In the genomic region with DNA sequence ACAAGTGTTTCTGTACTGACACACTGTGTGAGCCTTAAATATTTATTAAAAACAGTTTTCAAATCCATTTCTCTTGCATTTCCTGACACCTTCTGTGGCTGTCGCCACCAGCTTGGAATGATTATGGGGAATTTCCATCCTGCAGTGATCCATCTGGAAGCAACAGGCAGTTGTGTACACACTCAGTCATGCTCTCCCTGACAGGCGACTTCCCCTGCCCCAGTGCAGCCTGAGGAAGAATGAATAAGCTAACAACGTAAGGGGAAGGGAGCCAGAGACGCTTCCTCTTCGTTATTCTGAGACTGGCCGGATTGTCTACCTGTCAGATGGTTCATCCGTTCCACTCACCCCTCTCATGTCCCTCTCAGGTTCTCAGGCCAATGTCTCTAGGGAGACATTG, we compare ENCODE assay signal across 10 mouse cellular contexts. TPM values are rescaled to one million over a fixed set of nuclear protein-coding genes. Genes with fewer than 3 reads are reported as not detected.
DNase-seq lines count a peak whose midpoint lies in the region; ATAC-seq and TF ChIP-seq lines count a peak whose summit lies in the region.
"Had no signal": no experiment of that assay in that cellular context is flagged by ENCODE, and none has a peak within 500 bp of the region (broad histone marks: within the 10 kb centered on the region; RNA-seq: fewer than 3 reads in every experiment).

No protein-coding gene starts in this region.

- H3K27me3 ChIP-seq in liver, embryonic 16.5 days (ENCODE audit: control insufficient read depth, insufficient read depth, low read depth, low read length) = 0 out of 2 replicates have a peak, but pooled peaks cover 2% of the 10 kb centered on the region
- peaks cover 23% of the 10 kb centered on the region for H3K27me3 ChIP-seq in liver, embryonic 12.5 days (replicated peaks)
- H3K27me3 ChIP-seq in intestine, postnatal 0 days (replicated peaks; ENCODE audit: control insufficient read depth, insufficient read depth, low read length) = no peaks in the 10 kb centered on the region

- DNase-seq in embryo, embryonic 11.5 days (ENCODE audit: low read depth, low spot score) = peak; percentile 16
- no peak for DNase-seq in left cerebral cortex, adult 2 months (ENCODE audit: extremely low spot score in 1 of 2, low spot score in 2 of 2)
- DNase-seq in frontal cortex, postnatal 25 days (ENCODE audit: low spot score in 2 of 2) = no peak
- DNase-seq: cerebellum, postnatal 10 days; right cerebral cortex, adult 18-20 months had no signal

- no peak overlapping the region for H3K9ac ChIP-seq in liver, embryonic 16.5 days (ENCODE audit: low read depth, low read length)
- no peak overlapping the region for H3K9ac ChIP-seq in liver, embryonic 12.5 days
- no peak overlapping the region for H3K9ac ChIP-seq in intestine, postnatal 0 days (ENCODE audit: low read depth, low read length)
- H3K9ac ChIP-seq: limb, embryonic 13.5 days had no signal

- no peak overlapping the region for H3K27ac ChIP-seq in liver, embryonic 16.5 days (ENCODE audit: low read length)
- no peak overlapping the region for H3K27ac ChIP-seq in liver, embryonic 12.5 days
- H3K27ac ChIP-seq in intestine, postnatal 0 days (ENCODE audit: low read depth, low read length) = no peak overlapping the region
- no peak overlapping the region for H3K27ac ChIP-seq in left cerebral cortex, adult 2 months
- H3K27ac ChIP-seq: limb, embryonic 13.5 days had no signal

- peak; percentile 39; the same call in 1 of the 2 replicates for ATAC-seq in liver, embryonic 16.5 days (ENCODE audit: low read depth)
- ATAC-seq in liver, embryonic 12.5 days = no peak
- ATAC-seq in intestine, postnatal 0 days = no peak
- ATAC-seq in megakaryocyte progenitor cell, adult 5-6 weeks (replicated peaks; ENCODE audit: poor library complexity) = peak; percentile 72; the same call in 1 of the 2 replicates

- H3K36me3 ChIP-seq in liver, embryonic 16.5 days (ENCODE audit: control insufficient read depth, insufficient read depth) = no peaks in the 10 kb centered on the region
- no peaks in the 10 kb centered on the region for H3K36me3 ChIP-seq in liver, embryonic 12.5 days
- H3K36me3 ChIP-seq in intestine, postnatal 0 days (ENCODE audit: control insufficient read depth, insufficient read depth) = no peaks in the 10 kb centered on the region
- H3K36me3 ChIP-seq: limb, embryonic 13.5 days had no signal

- 10% methylated on average over 7 of the region's 7 CpGs for WGBS in liver, embryonic 16.5 days (ENCODE audit: insufficient replicate concordance)
- WGBS in liver, embryonic 12.5 days (ENCODE audit: insufficient replicate concordance) = 14% methylated on average over 7 of the region's 7 CpGs
- WGBS in intestine, postnatal 0 days = 10% methylated on average over 7 of the region's 7 CpGs

- intact Hi-C loops in left cerebral cortex, adult 2 months (cut with DNase I) = no loop called here

- H3K9me3 ChIP-seq in liver, embryonic 16.5 days (replicated peaks; ENCODE audit: control insufficient read depth, low read length) = no peaks in the 10 kb centered on the region
- H3K9me3 ChIP-seq in liver, embryonic 12.5 days (replicated peaks) = no peaks in the 10 kb centered on the region
- H3K9me3 ChIP-seq in intestine, postnatal 0 days (ENCODE audit: control insufficient read depth) = no peaks in the 10 kb centered on the region

- H3K4me3 ChIP-seq in liver, embryonic 16.5 days (ENCODE audit: low read depth, low read length) = no peak overlapping the region
- H3K4me3 ChIP-seq in liver, embryonic 12.5 days = no peak overlapping the region
- H3K4me3 ChIP-seq in intestine, postnatal 0 days (ENCODE audit: low read depth, low read length) = no peak overlapping the region
- H3K4me3 ChIP-seq in left cerebral cortex, adult 2 months = no peak overlapping the region
- H3K4me3 ChIP-seq: limb, embryonic 13.5 days had no signal

- TF ChIP-seq CTCF in intestine, postnatal 0 days (IDR thresholded peaks at IDR 0.05; ENCODE audit: low read depth) = no peak
- TF ChIP-seq CTCF in left cerebral cortex, adult 2 months (IDR thresholded peaks at IDR 0.05) = no peak

- H3K4me2 ChIP-seq in liver, embryonic 16.5 days (ENCODE audit: low read depth, low read length) = no peak overlapping the region
- no peak overlapping the region for H3K4me2 ChIP-seq in liver, embryonic 12.5 days
- H3K4me2 ChIP-seq in intestine, postnatal 0 days (replicated peaks; ENCODE audit: low read depth) = 0 out of 2 replicates have a peak overlapping the region, but pooled peaks have one; percentile 3
- H3K4me2 ChIP-seq: limb, embryonic 13.5 days had no signal

- no peaks in the 10 kb centered on the region; the same call in 1 of the 2 replicates for H3K4me1 ChIP-seq in liver, embryonic 16.5 days (ENCODE audit: control insufficient read depth, low read depth, low read length)
- H3K4me1 ChIP-seq in liver, embryonic 12.5 days = no peaks in the 10 kb centered on the region
- no peaks in the 10 kb centered on the region; the same call in 1 of the 2 replicates for H3K4me1 ChIP-seq in intestine, postnatal 0 days (replicated peaks; ENCODE audit: control insufficient read depth, insufficient read depth, low read length)

RNA-seq across cellular contexts. Expression of gene Gm9833, which starts 4.6 kb away (rescaled TPM):
- polyA plus RNA-seq in liver, embryonic 16.5 days (2015; fragmentation: Nextera tagmentation; extraction: Ambion mirVana) = 1.0 and 1.3 TPM in 2 replicates
- 2.1 and 2.2 TPM in 2 replicates for polyA plus RNA-seq in liver, embryonic 12.5 days (2016; fragmentation: Nextera tagmentation; extraction: Ambion mirVana)
- polyA plus RNA-seq in intestine, postnatal 0 days (2015; fragmentation: Nextera tagmentation; extraction: Ambion mirVana) = 0.72 and 0.85 TPM in 2 replicates
- total RNA-seq in megakaryocyte progenitor cell, adult 5-6 weeks (2015) = 0.73 and 1.4 TPM in 2 replicates
- 3.6 and 4.9 TPM in 2 replicates for total RNA-seq in megakaryocyte progenitor cell, adult 5-6 weeks (2017)
- total RNA-seq in left cerebral cortex, adult 2 months (2021) = 10 to 100 TPM in 1 of 2 experiments, 1 to 10 TPM in 1; 9.2 to 11.1 TPM

Comparison
In these comparisons a context has a peak if more than half of its experiments do, and no peak if none do; other contexts are left out.
1. ATAC-seq: peak in liver, embryonic 16.5 days (single experiment) and megakaryocyte progenitor cell, adult 5-6 weeks (single experiment); none in liver, embryonic 12.5 days (single experiment) and intestine, postnatal 0 days (single experiment).